Mouse (Mus musculus) right cerebral cortex, postnatal 10 days (tissue): ENCODE data around the gene Ggt5.

Experiments used
- DNase-seq, 2 experiments: peaks; one replicate each; pipeline ENCODE4 v3.0.0; 2021; ENCODE audit warnings: low spot score in 2 of 2

The Ggt5 gene

DNA sequence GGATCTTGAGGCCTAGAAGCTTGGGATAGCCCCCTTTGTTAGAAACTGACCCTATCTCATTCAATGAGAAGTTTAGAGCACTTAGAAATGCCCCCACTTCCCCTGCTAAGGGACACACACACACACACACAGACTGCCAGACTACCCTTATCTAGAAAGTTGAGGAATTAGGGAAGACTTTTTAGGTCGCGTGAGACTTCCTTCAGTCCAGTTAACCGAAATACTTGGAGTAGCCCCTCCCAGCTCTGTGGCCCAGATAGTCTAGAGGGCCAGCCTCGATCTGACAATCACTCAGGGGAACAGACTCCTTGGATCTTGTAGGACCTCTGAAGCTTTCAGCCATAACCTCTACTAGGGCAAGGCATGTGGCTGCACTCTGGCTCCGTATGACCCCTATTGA, 21.1 kb upstream of the Ggt5 start:
- no peak for DNase-seq

DNA sequence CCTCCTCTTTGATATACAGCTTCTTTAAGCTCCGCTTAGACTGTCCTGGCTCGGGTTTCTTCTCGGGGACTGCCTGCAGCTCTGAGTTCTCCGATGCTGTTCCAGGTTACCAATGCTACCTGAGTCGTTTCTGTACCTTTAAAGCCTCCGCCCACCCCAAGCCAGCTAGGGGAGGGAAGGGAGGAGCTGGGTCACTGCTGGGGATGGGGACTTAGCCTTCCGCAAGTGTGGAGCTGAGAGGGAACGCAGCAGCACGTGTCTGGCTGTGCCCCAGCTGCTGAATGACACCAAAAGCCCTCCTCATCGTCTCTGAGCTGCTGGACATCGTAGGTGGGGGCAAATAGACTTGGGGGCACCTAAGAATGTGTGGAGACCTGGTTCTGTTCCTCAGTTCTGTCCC, 20.7 kb upstream of the Ggt5 start:
- DNase-seq, result peak in 1 of 2 experiments; percentile 15

DNA sequence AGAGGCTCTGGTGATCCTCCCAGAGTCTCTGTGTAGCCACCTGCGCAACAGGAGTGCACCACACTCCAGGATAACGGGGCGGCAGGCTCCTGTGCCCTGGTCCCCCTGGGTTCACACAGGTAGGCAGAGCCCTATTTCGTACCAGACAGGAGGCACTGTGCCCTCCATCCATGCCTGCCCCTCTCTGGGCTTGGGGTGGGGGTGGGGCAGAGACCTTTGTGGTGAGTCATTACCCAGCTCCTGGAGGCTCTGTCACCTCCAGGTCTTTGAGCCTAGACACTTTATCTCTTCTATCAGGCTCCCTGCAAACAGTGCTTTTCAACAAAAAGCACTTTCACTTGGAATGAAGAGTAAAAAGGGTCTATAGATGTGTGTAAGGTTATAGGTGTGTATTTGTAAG, 20.3 kb upstream of the Ggt5 start:
- no peak for DNase-seq

DNA sequence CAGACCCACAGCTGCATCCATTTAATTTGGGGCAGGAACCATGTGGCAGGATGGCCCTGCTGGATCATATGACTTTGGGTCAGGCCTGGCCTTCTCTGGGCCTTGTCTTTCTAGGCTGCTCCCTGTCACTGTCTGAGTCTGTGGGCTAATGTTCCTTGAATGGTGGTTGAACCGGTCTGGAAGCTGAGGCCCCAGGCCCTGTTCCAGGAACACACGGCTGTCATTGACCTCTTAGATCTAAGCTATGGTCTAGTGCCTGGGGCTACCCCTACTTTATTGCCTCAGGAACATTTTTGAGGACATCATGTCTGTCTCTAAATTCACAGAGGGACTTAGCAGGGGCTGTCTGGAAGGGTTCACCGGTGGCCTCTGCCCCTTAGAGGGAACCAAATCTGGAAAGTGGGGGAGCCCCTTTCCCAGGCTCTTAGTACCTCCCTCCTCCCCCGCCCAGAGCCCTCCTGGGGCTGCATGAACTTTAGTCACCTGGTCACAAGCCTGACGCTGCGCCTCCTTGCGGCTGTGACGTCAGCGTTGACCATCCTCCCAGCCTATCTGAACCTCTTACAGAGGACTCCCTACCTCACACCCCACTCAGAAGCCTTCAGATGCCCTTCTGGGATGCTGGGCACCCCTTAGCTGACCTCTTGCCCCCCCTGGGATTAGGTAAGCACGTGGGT, 18.0 kb upstream of the Ggt5 start:
- DNase-seq, result no peak

DNA sequence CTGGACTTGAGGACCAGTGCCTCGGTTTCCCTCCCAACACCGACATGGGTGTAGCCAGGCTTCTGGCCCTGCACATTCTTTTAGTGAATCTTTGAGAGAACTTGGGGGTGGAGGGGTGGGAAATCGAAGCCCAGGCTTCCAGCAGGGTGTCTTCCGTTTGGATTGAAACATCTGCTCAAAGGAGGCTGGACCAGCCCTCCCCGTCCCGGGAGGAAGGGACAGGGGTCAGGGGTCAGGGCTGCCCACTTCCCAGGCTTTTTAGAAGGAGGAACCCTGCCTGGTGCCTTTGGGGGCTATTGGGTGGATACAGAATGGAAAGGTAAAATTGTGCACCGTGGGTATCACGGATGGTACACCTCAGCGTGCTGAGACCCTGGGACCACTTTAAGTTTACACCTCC, 17.2 kb upstream of the Ggt5 start:
- DNase-seq, result no peak

DNA sequence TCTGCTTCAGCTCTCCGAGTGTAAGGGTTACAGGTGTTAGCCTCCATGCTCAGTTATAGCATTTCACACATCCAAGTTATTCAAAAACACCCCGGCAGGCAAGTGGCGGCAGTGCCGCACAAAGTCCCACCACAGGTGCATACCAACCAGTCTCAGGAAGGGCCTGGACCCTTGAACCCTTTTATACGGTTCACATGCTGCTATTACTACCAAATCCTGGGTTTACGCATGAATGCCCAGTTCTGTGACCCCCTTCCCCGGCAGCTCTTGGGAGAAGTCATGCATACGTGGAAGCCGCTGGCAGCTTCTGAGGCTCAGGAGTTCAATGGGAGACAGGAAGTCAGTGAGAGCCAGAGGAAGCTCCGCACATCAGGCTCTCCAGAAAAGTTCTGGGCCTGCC, 16.0 kb upstream of the Ggt5 start:
- DNase-seq, result no peak

DNA sequence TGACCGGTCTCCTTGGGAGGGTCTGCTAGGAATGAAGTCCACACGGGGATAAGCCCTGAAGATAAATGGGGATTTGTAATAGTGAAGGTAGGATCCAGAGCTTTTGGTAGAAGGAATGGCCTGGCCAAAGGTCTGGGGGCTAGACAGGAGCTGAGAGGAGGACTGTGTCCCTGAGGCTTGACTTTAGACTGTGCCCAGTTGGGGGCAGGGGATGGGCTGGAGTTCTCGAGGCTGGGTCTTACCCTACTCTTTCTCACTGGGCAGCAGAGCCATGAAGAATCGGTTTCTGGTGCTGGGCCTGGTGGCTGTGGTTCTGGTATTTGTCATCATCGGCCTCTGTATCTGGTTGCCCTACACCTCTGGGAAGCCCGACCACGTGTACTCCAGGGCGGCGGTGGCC, 15.2 kb upstream of the Ggt5 start:
- no peak for DNase-seq

DNA sequence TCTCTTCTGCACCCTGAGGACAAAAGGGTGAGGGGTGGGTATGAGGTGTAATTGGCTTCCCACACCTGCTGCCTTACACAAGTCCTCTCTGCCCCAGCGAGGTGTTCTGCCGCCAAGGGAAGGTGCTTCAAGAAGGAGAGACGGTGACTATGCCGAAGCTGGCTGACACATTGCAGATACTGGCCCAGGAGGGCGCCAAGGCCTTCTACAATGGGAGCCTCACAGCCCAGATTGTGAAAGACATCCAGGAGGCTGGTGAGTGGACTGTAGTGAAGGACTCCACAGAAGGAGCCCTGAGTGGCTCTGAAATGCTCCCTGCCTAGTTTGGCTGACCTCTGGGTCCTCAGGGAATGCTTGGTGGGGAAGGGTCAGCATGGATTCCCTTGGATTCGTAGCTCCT, 10.0 kb upstream of the Ggt5 start:
- no peak for DNase-seq

DNA sequence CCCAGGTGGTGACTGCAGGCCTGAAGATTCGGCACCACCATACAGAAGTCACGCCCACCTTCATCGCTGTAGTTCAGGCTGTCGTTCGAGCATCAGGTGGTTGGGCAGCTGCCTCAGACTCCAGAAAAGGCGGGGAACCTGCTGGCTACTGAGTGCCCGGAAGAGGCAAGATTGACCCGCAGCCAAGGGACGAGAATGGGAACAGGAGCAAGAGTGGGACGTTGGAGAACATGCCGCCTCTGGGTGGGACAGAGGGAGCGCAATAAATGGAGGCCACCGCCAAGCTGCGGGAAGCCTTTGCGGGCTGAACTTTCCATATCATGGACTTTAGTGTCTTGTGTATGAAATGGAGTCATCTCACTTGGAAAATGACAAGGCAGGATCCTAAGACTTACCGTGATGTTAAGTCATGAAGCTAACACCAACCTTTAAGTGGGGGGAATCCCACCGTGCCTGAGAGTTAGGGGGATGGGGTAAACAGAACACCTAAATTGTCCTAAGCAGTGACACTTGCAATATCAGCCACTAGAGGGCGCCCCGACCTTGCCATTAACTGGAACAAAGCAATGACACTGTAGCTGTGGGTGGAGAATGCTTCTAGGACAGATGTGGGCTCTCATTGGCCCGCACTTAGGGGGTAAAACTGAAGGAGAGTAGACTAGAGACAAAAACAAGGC, 3.1 kb upstream of the Ggt5 start:
- DNase-seq, result peak; percentile 88 to 91

DNA sequence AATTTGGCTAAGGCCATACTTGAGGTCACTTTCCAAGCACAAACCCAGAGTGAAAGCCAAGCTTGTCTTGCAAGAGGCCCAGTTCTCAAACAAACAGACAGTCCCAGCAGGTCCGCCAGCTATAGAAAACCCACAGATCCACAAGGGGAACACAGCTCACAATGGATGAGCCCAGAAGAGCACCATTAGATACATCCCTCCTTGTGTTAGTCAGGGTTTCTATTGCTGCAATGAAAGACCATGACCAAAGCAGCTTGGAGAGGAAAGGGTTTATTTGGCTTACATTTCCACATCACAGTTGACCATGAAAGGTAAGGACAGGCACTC, 2.6 kb upstream of the Ggt5 start:
- no peak for DNase-seq

DNA sequence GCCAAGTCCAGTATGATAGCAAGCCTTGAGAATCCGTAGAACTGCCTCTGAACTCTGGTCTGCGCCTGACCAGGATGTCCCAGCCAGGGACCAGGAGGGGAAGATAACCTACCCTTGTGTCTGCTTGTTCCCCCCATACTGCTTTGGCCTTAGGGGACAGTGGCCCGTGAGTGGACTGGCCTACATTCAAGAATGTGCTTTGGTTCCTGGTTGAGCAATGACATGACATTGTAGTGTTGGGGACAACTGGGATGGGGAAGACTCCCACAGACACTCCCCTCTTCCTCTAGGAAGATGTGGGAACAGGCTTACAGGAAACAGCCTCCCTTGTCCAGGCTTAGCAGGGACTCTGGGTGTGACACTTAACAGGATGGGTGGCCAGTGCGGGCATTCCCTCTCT, 1.4 kb upstream of the Ggt5 start:
- no peak for DNase-seq

DNA sequence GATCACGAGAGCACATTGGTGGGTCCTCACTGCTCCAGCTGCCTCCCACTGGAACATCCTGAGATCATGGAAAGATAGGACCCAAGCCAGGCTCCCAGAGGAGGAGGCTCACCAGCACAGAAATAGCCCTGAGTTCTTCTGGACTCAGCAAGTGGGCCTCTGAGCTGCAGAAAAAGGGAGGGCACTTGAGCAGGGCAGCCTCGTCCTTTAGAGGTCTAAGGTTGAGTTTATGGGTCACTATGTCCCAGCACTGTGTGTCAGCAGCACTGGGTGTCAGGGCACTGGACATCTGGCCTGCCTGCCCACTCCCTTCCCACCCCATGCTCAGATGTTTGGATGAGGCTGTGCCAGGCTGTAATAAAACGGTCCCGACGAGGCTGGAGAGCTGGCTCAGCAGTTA, 804 bp upstream of the Ggt5 start:
- DNase-seq, result no peak

DNA sequence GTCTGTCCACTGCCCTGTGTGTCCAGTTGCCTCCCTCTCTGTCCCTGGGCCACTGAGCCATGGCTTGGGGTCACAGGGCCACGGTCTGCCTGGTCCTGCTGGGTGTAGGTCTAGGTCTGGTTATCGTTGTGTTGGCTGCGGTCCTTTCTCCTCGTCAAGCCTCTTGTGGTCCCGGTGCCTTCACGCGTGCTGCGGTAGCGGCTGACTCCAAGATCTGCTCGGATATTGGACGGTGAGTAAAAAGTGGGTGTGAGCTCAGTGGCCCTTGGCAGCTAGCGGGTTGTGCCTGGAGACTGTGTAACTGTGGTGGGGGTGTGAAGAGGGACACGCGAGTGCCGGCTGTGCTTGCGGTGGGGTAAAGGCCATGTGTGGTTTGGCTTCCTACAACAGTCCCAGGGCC, 511 bp downstream of the Ggt5 start:
- DNase-seq, result no peak

DNA sequence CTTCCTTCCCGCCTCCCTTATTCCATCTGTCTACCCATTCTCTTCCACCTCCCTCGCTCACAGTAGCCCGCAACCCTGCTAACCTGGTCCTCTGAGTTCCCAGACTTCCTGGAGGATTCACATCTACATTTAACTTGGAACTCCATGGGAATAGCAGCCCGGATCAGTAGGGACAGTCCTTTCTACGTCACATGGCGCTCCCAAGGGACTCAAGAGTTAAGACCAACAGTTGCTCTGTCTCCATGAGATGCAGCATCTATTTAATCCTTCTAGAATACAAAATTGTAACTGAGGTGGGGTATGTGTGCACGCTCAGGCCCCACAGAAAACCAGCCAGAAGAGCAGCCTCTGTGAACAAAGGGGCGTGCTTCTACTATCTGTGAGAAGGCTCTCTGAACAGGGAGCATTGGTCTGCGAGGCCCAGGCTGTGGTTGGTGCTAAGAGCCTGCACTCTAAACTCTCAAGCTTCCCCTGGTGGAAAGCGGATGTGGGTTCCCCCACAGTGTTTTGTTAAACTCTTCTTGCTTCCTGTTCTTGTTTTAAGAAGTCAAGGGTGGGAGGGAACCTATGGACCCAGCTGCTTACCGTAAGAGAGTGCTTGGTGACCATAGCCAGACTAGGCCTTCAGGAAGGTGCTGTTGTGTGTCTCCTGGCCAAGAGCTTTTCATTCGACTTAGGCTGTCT, 2.2 kb downstream of the Ggt5 start:
- peak; percentile 43 to 48 for DNase-seq

DNA sequence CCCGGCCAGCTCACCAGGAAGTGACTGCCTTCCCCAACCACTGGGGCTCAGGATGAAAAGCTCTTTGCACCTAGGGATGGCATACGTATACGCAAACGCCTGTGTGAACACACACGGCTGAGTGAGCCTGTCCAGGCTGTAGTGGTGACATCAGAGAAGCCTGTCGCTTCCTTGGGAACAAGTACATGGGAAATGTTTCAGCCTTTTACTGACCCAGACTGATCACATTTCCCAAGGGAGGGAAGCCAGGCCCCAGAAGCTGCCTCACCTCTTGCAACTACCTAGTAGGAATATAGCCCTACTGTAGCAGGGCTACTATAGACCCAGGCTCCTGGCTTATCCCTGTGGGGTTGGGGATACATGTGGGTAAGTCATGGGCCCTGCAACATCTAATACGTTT, 3.4 kb downstream of the Ggt5 start:
- DNase-seq, result no peak

DNA sequence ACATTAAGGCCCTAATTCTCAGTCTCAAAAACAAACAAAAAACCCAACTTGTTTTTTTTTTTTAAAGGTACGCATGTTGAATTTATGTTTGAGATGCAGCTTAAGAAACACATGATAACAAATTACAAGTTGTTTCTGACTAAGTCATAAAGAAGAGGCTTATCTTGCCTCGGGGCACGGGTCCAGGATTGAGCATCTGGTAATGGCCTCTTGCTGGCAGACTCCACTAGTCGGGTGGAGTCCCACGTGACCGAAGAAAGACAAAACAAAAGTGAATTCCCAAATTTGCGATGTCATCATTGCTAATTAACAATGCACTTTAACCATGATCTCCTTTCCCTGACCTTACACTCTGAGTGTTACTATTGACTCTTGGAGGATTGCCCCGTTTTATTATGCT, 6.8 kb downstream of the Ggt5 start:
- DNase-seq, result no peak

DNA sequence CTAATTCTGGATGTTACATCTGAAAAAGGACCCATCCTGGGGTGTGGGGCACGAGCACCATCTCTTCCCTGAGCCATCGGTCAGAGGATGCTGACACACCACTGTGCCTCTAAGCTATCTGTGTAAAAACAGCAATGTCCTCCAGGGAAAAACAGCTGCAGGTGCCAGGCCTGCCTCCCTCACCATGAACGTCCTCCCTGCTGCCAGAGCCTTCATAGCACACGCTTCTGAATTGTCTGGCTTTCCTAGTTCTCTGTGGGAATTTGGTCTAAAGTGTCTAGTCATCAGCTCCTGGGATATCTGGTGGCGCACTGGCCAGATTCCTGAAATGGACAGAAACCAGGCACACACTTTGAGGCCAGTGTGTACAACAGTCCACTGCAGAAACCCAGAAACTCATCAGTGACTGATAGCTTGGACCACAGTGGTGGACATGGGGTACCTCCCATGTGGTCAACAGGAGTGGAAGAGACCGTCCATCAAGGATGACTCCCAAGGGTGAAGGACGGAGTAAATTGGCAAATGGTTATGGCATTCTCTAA, 11.1 kb downstream of the Ggt5 start:
- DNase-seq, result no peak

DNA sequence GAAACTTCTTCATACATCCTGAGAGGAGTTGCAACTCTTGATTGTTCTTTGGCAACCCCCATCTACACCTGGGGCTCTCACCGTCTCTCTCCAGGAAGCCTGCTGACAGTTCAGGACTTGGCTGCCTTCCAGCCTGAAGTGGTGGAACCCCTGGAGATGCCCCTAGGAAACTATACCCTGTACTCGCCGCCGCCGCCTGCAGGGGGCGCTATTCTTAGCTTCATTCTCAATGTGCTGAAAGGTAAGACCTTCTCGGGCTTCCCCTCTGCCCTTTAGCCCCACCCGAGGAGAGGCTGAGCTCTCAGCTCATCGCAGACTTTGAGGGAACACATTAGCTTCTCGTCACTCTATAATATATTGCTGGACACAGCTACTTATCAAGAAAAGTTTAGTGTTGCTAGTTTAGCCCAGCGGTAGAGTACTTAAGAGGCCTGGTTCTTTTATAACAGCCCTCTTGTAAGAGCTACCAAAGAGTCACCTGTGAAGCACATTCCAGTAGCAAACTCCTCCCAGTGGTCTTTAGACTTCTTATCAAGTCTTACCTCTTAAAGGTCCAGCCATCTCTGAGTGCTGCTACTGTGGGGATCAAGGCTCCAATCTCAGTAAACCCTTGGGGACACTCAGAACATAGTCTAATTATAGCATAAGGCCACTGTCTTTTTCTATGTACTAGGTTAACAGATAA, 16.2 kb downstream of the Ggt5 start:
- no peak for DNase-seq

DNA sequence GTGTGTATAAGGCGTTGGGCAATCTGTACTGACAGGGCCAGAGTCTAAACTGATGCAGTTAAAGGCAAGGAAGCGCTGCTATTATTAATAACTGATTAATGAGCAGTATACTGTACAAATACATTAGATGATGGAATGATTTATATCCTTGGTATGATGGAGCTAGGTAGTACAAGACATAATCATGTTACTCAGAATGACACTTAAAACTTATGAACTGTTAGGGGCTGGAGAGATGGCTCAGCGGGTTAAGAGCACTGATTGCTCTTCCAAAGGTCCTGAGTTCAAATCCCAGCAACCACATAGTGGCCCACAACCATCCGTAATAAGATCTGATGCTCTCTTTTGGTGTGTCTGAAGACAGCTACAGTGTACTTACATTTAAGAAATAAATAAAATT, 18.1 kb downstream of the Ggt5 start:
- no peak for DNase-seq

DNA sequence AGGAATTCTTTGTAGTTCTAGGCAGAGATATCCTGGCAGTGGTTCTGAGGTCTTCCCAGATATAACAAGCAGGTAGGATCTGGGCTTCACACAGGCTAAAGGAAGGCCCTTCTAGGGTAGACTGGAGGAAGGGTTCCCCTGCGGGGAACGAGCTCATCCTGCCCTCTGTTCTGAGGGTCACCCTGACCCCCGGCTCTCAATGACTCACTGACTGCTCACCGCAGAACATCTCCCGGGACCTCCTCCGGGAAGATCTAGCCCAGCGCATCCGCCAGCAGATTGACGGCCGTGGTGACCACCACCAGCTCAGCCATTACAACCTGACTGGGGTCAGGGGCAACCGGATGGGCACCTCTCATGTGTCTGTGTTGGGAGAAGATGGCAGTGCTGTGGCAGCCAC, 19.8 kb downstream of the Ggt5 start:
- no peak for DNase-seq

DNA sequence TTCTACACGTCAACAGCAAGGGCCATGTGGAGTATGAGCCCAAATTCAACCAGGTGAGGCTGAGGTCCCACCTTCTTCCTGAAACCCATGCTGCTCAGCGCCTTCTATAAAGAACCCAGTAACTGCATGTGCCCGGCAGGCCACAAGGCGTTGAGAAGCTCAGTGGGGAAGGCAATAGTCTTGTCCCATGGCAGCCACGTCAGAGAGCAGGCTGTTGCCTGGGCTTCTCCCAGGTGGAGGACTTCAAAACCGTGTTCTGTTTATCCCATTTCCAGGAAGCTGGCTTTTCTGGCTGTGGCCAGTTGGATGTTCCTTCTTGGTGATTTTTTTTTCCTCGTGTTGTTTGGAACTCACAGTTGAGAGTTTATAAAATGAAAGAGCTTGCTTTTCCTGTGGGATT, 21.3 kb downstream of the Ggt5 start:
- DNase-seq, result no peak

DNA sequence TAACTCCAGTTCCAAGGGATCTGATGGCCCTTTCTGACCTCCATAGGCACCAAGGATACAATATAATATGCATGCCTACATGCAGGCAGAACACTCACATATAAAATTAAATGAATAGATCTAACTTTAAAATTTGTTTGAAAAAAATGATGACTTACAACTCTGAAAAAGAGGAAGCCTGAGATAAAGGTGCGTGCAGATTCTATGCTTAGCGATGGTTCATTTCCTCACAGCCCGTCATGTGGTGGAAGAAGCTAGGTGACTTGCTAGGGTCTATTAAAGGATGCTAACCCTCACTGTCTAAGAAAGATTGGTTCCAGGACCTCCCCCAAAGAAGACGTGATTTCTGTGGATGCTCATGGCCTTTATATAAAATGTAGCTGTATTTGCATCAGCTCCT, 26.9 kb downstream of the Ggt5 start:
- DNase-seq, result no peak

DNA sequence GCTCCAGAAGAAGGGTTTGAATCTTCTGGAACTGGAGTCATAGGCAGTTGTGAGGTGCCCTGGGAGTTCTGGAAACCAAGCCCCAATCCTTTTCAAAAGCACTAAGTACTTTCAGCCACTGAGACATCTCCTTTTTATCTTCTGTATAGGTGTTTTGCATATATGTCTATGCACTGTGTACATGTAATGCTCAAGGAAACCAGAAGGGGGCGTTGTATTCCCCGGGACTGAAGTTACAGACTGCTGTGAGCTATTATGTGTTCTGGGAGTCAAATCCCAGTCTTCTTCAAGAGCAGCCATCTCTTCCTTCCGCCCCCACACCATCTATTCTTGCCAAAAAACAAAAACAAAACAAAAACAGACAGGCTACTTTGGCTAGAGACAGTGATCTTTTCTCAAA, 31.7 kb downstream of the Ggt5 start:
- no peak for DNase-seq
